Mouse (Mus musculus) hindbrain, embryonic 16.5 days (tissue): ENCODE measurements around the gene Ikzf3. TPM values are rescaled to one million over a fixed set of nuclear protein-coding genes. Genes with fewer than 3 reads are reported as not detected.
A peak's percentile ranks its signal among the peaks of the same experiment; 100 is the strongest.

Experiments used
- ATAC-seq: fragments of 200-750 bp; cut with Nextera tagmentation; 2 replicates; pipeline ENCODE4 v1.8.0; 2017; ENCODE audit warnings: moderate TSS enrichment, moderate library complexity
- H3K27ac ChIP-seq: fragments of 300-500 bp; sonication (generic); 2 replicates; pipeline ENCODE4 v1.5.1; 2014; ENCODE audit warnings: low read depth, mild to moderate bottlenecking, control low read depth, low read length, moderate library complexity
- H3K27me3 ChIP-seq: fragments of 300-500 bp; sonication (generic); replicated peaks from 2 replicates; pipeline ENCODE4 v1.6.1; 2014; ENCODE audit warnings: low read length; ENCODE audit not compliant: control insufficient read depth, insufficient read depth
- H3K36me3 ChIP-seq: fragments of 300-500 bp; sonication (generic); 2 replicates; pipeline ENCODE4 v1.6.1; 2014; ENCODE audit warnings: mild to moderate bottlenecking, low read length, moderate library complexity, mixed read lengths; ENCODE audit not compliant: control insufficient read depth, insufficient read depth
- H3K4me1 ChIP-seq: fragments of 300-500 bp; sonication (generic); 2 replicates; pipeline ENCODE4 v1.6.1; 2014; ENCODE audit warnings: low read depth, low read length; ENCODE audit not compliant: control insufficient read depth, insufficient read depth
- H3K4me2 ChIP-seq: fragments of 300-500 bp; sonication (generic); 2 replicates; pipeline ENCODE4 v1.6.1; 2014; ENCODE audit warnings: mild to moderate bottlenecking, low read length, control low read depth, moderate library complexity
- H3K4me3 ChIP-seq: fragments of 300-500 bp; sonication (generic); 2 replicates; pipeline ENCODE4 v1.5.1; 2014; ENCODE audit warnings: mild to moderate bottlenecking, low read length, control low read depth, moderate library complexity
- H3K9ac ChIP-seq: fragments of 300-500 bp; sonication (generic); 2 replicates; pipeline ENCODE4 v1.6.1; 2014; ENCODE audit warnings: low read depth, mild to moderate bottlenecking, control low read depth, low read length, moderate library complexity
- H3K9me3 ChIP-seq: fragments of 300-500 bp; sonication (generic); 2 replicates; pipeline ENCODE4 v1.6.1; 2014; ENCODE audit warnings: mild to moderate bottlenecking, low read length, moderate library complexity; ENCODE audit not compliant: control insufficient read depth
- WGBS: fragments of 180-500 bp; shearing (Covaris S2); extraction: QIAGEN DNeasy Blood & Tissue Kit; methylation state at CpG from one replicate; pipeline ENCODE4 v1.1.7; 2014; 5-methylcytosine and 5-hydroxymethylcytosine counted together
- polyA plus RNA-seq: library from polyadenylated mRNA; unstranded; fragments of >200 nt; fragmentation: Nextera tagmentation; extraction: Ambion mirVana; gene quantifications from 2 replicates; pipeline ENCODE4 v1.2.1, GENCODE M21; 2015

The Ikzf3 gene
- polyA plus RNA-seq, 1 experiment from 2014 or later: 0.45 TPM

GRCm38 (mm10) chr11:98448191-98448790 lies 97.5 kb downstream of the Ikzf3 start:
- Histone ChIP-seq H3K4me2 (no peak overlapping the region), H3K27me3 (peaks cover 23% of the 10 kb centered on the region), H3K27ac (no peak overlapping the region), H3K4me1 (peaks cover 4% of the 10 kb centered on the region; the same call in 1 of the 2 replicates), H3K9me3 (no peaks in the 10 kb centered on the region), H3K36me3 (no peaks in the 10 kb centered on the region), H3K9ac (no peak overlapping the region), H3K4me3 (no peak overlapping the region)
- ATAC-seq: no peak
- 35% methylated on average over 11 of the region's 13 CpGs for WGBS

- Histone ChIP-seq H3K9ac (peak overlapping the region; percentile 43), H3K4me3 (peak overlapping the region; percentile 22), H3K4me2 (peak overlapping the region; percentile 42), H3K4me1 (peaks cover 4% of the 10 kb centered on the region; the same call in 1 of the 2 replicates), H3K27ac (no peak overlapping the region), H3K27me3 (peaks cover 23% of the 10 kb centered on the region), H3K36me3 (no peaks in the 10 kb centered on the region), H3K9me3 (no peaks in the 10 kb centered on the region)
- 11% methylated on average over 7 of the region's 7 CpGs for WGBS
- ATAC-seq: no peak
Observed at GRCm38 (mm10) chr11:98447475-98447834, 98.4 kb downstream of the Ikzf3 start.

- peak overlapping the region; percentile 22 for H3K4me3 ChIP-seq
- H3K36me3 ChIP-seq: no peaks in the 10 kb centered on the region
- no peak for ATAC-seq
- H3K4me2 ChIP-seq: peak overlapping the region; percentile 42
- peaks cover 4% of the 10 kb centered on the region; the same call in 1 of the 2 replicates for H3K4me1 ChIP-seq
- no peak overlapping the region for H3K27ac ChIP-seq
- peak overlapping the region; percentile 43 for H3K9ac ChIP-seq
- whole genome bisulfite sequencing: 3% methylated on average over 31 of the region's 33 CpGs
- no peaks in the 10 kb centered on the region for H3K9me3 ChIP-seq
- peaks cover 23% of the 10 kb centered on the region for H3K27me3 ChIP-seq
Observed at GRCm38 (mm10) chr11:98446562-98447474, 99.0 kb downstream of the Ikzf3 start.

GRCm38 (mm10) chr11:98446213-98446561 lies 99.6 kb downstream of the Ikzf3 start, which contains the start of gene Grb7:
Gene Grb7, plus strand, starts transcription at chr11:98446394.
- no peak for ATAC-seq
- WGBS: 11% methylated on average over 5 of the region's 5 CpGs
- Histone ChIP-seq H3K9ac (peak within 1 kb of the TSS; percentile 43), H3K9me3 (no peaks in the 10 kb centered on the region), H3K36me3 (no peaks in the 10 kb centered on the region), H3K4me3 (peak within 1 kb of the TSS; percentile 22), H3K4me1 (peaks cover 4% of the 10 kb centered on the region; the same call in 1 of the 2 replicates), H3K4me2 (peak within 1 kb of the TSS; percentile 42), H3K27ac (no peak within 1 kb of the TSS), H3K27me3 (peaks cover 23% of the 10 kb centered on the region)

- ATAC-seq: no peak
- H3K4me3 ChIP-seq: no peak overlapping the region
- no peak overlapping the region for H3K4me2 ChIP-seq
- peaks cover 4% of the 10 kb centered on the region; the same call in 1 of the 2 replicates for H3K4me1 ChIP-seq
- H3K9me3 ChIP-seq: no peaks in the 10 kb centered on the region
- no peaks in the 10 kb centered on the region for H3K36me3 ChIP-seq
- no peak overlapping the region for H3K27ac ChIP-seq
- no peak overlapping the region for H3K9ac ChIP-seq
- 67% methylated on average over 4 of the region's 4 CpGs for WGBS
- peaks cover 23% of the 10 kb centered on the region for H3K27me3 ChIP-seq
Observed at GRCm38 (mm10) chr11:98445679-98446078, 100.2 kb downstream of the Ikzf3 start.

GRCm38 (mm10) chr11:98445238-98445637 lies 100.6 kb downstream of the Ikzf3 start:
- H3K27me3 ChIP-seq: peaks cover 23% of the 10 kb centered on the region
- H3K4me3 ChIP-seq: no peak overlapping the region
- H3K4me2 ChIP-seq: no peak overlapping the region
- no peaks in the 10 kb centered on the region for H3K9me3 ChIP-seq
- ATAC-seq: no peak
- 55% methylated on average over 1 of the region's 1 CpGs for WGBS
- no peak overlapping the region for H3K9ac ChIP-seq
- H3K27ac ChIP-seq: no peak overlapping the region
- H3K36me3 ChIP-seq: no peaks in the 10 kb centered on the region
- peaks cover 4% of the 10 kb centered on the region; the same call in 1 of the 2 replicates for H3K4me1 ChIP-seq

GRCm38 (mm10) chr11:98443688-98444087 lies 102.1 kb downstream of the Ikzf3 start:
- Histone ChIP-seq H3K27ac (no peak overlapping the region), H3K9me3 (no peaks in the 10 kb centered on the region), H3K9ac (no peak overlapping the region), H3K36me3 (no peaks in the 10 kb centered on the region), H3K4me1 (peaks cover 4% of the 10 kb centered on the region; the same call in 1 of the 2 replicates), H3K27me3 (peaks cover 23% of the 10 kb centered on the region), H3K4me3 (no peak overlapping the region), H3K4me2 (no peak overlapping the region)
- ATAC-seq: no peak
- WGBS: 96% methylated on average over 1 of the region's 1 CpGs

- peak; percentile 93 for ATAC-seq
- H3K36me3 ChIP-seq: no peaks in the 10 kb centered on the region
- H3K4me3 ChIP-seq: peak within 1 kb of the TSS; percentile 78
- peaks cover 3% of the 10 kb centered on the region for H3K4me1 ChIP-seq
- peak within 1 kb of the TSS; percentile 92 for H3K4me2 ChIP-seq
- H3K9ac ChIP-seq: peak within 1 kb of the TSS; percentile 75
- H3K9me3 ChIP-seq: no peaks in the 10 kb centered on the region
- 2% methylated on average over 43 of the region's 43 CpGs for WGBS
- H3K27ac ChIP-seq: peak within 1 kb of the TSS; percentile 69
- H3K27me3 ChIP-seq: no peaks in the 10 kb centered on the region
Observed at GRCm38 (mm10) chr11:98438331-98439158, 107.3 kb downstream of the Ikzf3 start, which contains the start of gene Mien1. Gene Mien1, minus strand, starts transcription at chr11:98438991.
